Comparison of ENCODE assay signal across 17 mouse cellular contexts in genomic region chr15:30302824-30303223, GRCm38 (mm10).
DNase-seq lines count a peak whose midpoint lies in the region; ATAC-seq and TF ChIP-seq lines count a peak whose summit lies in the region.
"Had no signal": no experiment of that assay in that cellular context is flagged by ENCODE, and none has a peak within 500 bp of the region (broad histone marks: within the 10 kb centered on the region; RNA-seq: fewer than 3 reads in every experiment).

No protein-coding gene starts in this region.

- H3K4me1 ChIP-seq in CH12.LX (ENCODE audit: control insufficient read depth in 1 of 2, insufficient read depth in 2 of 2): no peaks in the 10 kb centered on the region
- H3K4me1 ChIP-seq: hindbrain, embryonic 15.5 days; kidney, embryonic 15.5 days; limb, embryonic 10.5 days; megakaryocyte, embryonic 14.5 days had no signal

- dilution Hi-C loops in CH12.LX (cut with MboI; ENCODE audit: extremely low pct_ligation_motif_present, extremely low pct_unique_long_range_greater_than_20kb, low sequenced_read_pairs): no loop called here

- H3K4me2 ChIP-seq in CH12.LX (ENCODE audit: insufficient read depth, low read depth, poor library complexity, severe bottlenecking): no peak overlapping the region
- H3K4me2 ChIP-seq: hindbrain, embryonic 15.5 days; kidney, embryonic 15.5 days had no signal

- peaks cover 48% of the 10 kb centered on the region for H3K9me3 ChIP-seq in CH12.LX (replicated peaks; ENCODE audit: low read length)
- H3K9me3 ChIP-seq: hindbrain, embryonic 15.5 days; limb, embryonic 10.5 days had no signal

- no peak overlapping the region for H3K9ac ChIP-seq in CH12.LX (ENCODE audit: insufficient read depth, low read depth)
- H3K9ac ChIP-seq: hindbrain, embryonic 15.5 days; kidney, embryonic 15.5 days had no signal

- in situ Hi-C loops in CH12.LX (cut with MboI; ENCODE audit: low pct_ligation_motif_present, low pct_unique_long_range_greater_than_20kb, low sequenced_read_pairs): no loop called here

- DNase-seq in layer of hippocampus, adult 2 months (ENCODE audit: low spot score in 2 of 2): no peak
- no peak for DNase-seq in layer of hippocampus, adult 9-10 months (ENCODE audit: low spot score)
- DNase-seq in 416B (ENCODE audit: low read depth) (peak; percentile 4), CH12.LX (ENCODE audit: extremely low read depth) (no peak)
- peak; percentile 1 for DNase-seq in c-Kit-positive CD71-positive TER-119-negative erythroid progenitor cells, embryonic 14.5 days (ENCODE audit: low read depth)
- DNase-seq in thymus, adult 18-20 months: no peak
- DNase-seq: cerebellum, adult 11-12 months; gastrocnemius, postnatal 25 days; lung, adult 2 months; thymus, postnatal 14 days had no signal

- no peak overlapping the region for H3K27ac ChIP-seq in layer of hippocampus, adult 2 months
- no peak overlapping the region for H3K27ac ChIP-seq in CH12.LX (ENCODE audit: insufficient read depth, low read depth)
- H3K27ac ChIP-seq: hindbrain, embryonic 15.5 days; kidney, embryonic 15.5 days; limb, embryonic 10.5 days had no signal

- TF ChIP-seq EP300 in CH12.LX (IDR thresholded peaks at IDR 0.05; ENCODE audit: low read length): no peak

- no peaks in the 10 kb centered on the region for H3K27me3 ChIP-seq in CH12.LX (replicated peaks)
- H3K27me3 ChIP-seq: hindbrain, embryonic 15.5 days; kidney, embryonic 15.5 days; megakaryocyte, embryonic 14.5 days had no signal

- no peaks in the 10 kb centered on the region for H3K36me3 ChIP-seq in CH12.LX (replicated peaks in 1 of 2; ENCODE audit: control insufficient read depth in 1 of 2, insufficient read depth in 1 of 2, low read length in 1 of 2)
- H3K36me3 ChIP-seq: G1E; hindbrain, embryonic 15.5 days; kidney, embryonic 15.5 days; limb, embryonic 10.5 days had no signal

- peak; percentile 75 for TF ChIP-seq CTCF in layer of hippocampus, adult 2 months (conservative IDR thresholded peaks at IDR 0.05)
- TF ChIP-seq CTCF in CH12.LX (conservative IDR thresholded peaks at IDR 0.05 in 1 of 2, IDR thresholded peaks at IDR 0.05 in 1 of 2; ENCODE audit: low read depth in 2 of 2, low read length in 2 of 2): peak; percentile 36 to 44

- TF ChIP-seq RAD21 in CH12.LX (IDR thresholded peaks at IDR 0.05; ENCODE audit: low read depth, low read length): peak; percentile 22

- no peak overlapping the region for H3K4me3 ChIP-seq in layer of hippocampus, adult 2 months
- H3K4me3 ChIP-seq in CH12.LX (replicated peaks in 1 of 3; ENCODE audit: low read depth in 2 of 3, low read length in 2 of 3, poor library complexity in 1 of 3): no peak overlapping the region
- H3K4me3 ChIP-seq: erythroblast, embryonic 14.5 days; hindbrain, embryonic 15.5 days; kidney, embryonic 15.5 days; limb, embryonic 10.5 days; megakaryocyte, embryonic 14.5 days had no signal

- no peak for ATAC-seq in megakaryocyte-erythroid progenitor cell, adult 5-6 weeks (replicated peaks; ENCODE audit: low FRiP score, low TSS enrichment, poor library complexity, severe bottlenecking)

- TF ChIP-seq POLR2A in CH12.LX (IDR thresholded peaks at IDR 0.05; ENCODE audit: low read depth, low read length): no peak

- H3K79me2 ChIP-seq in CH12.LX (replicated peaks; ENCODE audit: control insufficient read depth, extremely low read depth, insufficient read depth, poor library complexity, severe bottlenecking): no peaks in the 10 kb centered on the region

TF ChIP-seq in CH12.LX, 34 proteins besides CTCF, POLR2A, EP300 and RAD21:
- peak; percentile 24; the same call in 1 of the 2 replicates for TF ChIP-seq SMC3 (IDR thresholded peaks at IDR 0.05; ENCODE audit: low read depth, low read length)
- peak; percentile 25; the same call in 1 of the 2 replicates for TF ChIP-seq ZNF384 (IDR thresholded peaks at IDR 0.05; ENCODE audit: low read depth, low read length)
- no peak for TF ChIP-seq ETS1 (conservative IDR thresholded peaks at IDR 0.05; ENCODE audit: low read depth, low read length)

Comparison
In these comparisons a context has a peak if more than half of its experiments do, and no peak if none do; other contexts are left out.
1. DNase-seq: peak in 416B (single experiment) and c-Kit-positive CD71-positive TER-119-negative erythroid progenitor cells, embryonic 14.5 days (single experiment); none in layer of hippocampus, adult 2 months (0 of 2), layer of hippocampus, adult 9-10 months (single experiment), CH12.LX (single experiment) and thymus, adult 18-20 months (0 of 2).